ENCODE assay signal across 22 mouse cellular contexts in genomic region chr6:32342272-32342671, GRCm38 (mm10).
A peak's percentile ranks its signal among the peaks of the same experiment; 100 is the strongest.
DNase-seq lines count a peak whose midpoint lies in the region; ATAC-seq lines count a peak whose summit lies in the region.
"Had no signal": no experiment of that assay in that cellular context is flagged by ENCODE, and none has a peak within 500 bp of the region (broad histone marks: within the 10 kb centered on the region; RNA-seq: fewer than 3 reads in every experiment).

No protein-coding gene starts in this region.

- no peak overlapping the region for H3K9ac ChIP-seq in heart, embryonic 12.5 days
- no peak overlapping the region for H3K9ac ChIP-seq in heart, embryonic 15.5 days
- H3K9ac ChIP-seq in hindbrain, embryonic 13.5 days, result no peak overlapping the region
- H3K9ac ChIP-seq in hindbrain, embryonic 12.5 days, result no peak overlapping the region
- H3K9ac ChIP-seq: embryonic facial prominence, embryonic 12.5 days; embryonic facial prominence, embryonic 15.5 days; forebrain, postnatal 0 days; hindbrain, embryonic 15.5 days had no signal

- peaks cover 82% of the 10 kb centered on the region for H3K4me1 ChIP-seq in heart, embryonic 12.5 days (replicated peaks)
- peaks cover 51% of the 10 kb centered on the region for H3K4me1 ChIP-seq in heart, embryonic 15.5 days (replicated peaks)
- H3K4me1 ChIP-seq in hindbrain, embryonic 13.5 days (replicated peaks), result peaks cover 44% of the 10 kb centered on the region
- H3K4me1 ChIP-seq in hindbrain, embryonic 12.5 days, result peaks cover 12% of the 10 kb centered on the region

- peak overlapping the region; percentile 48; the same call in 1 of the 2 replicates for H3K27ac ChIP-seq in heart, embryonic 12.5 days (ENCODE audit: poor library complexity, severe bottlenecking)
- H3K27ac ChIP-seq in heart, embryonic 15.5 days, result peak overlapping the region; percentile 6; the same call in 1 of the 2 replicates
- peak overlapping the region; percentile 71 for H3K27ac ChIP-seq in hindbrain, embryonic 13.5 days
- H3K27ac ChIP-seq in hindbrain, embryonic 12.5 days, result no peak overlapping the region
- H3K27ac ChIP-seq: embryonic facial prominence, embryonic 12.5 days; embryonic facial prominence, embryonic 15.5 days; gastrocnemius, adult 2 months; hindbrain, embryonic 10.5 days; hindbrain, embryonic 15.5 days had no signal

- WGBS in heart, embryonic 12.5 days, result 45% methylated on average over 6 of the region's 6 CpGs
- WGBS in heart, embryonic 15.5 days, result 50% methylated on average over 6 of the region's 6 CpGs
- 82% methylated on average over 6 of the region's 6 CpGs for WGBS in hindbrain, embryonic 13.5 days
- 82% methylated on average over 6 of the region's 6 CpGs for WGBS in hindbrain, embryonic 12.5 days

- no peaks in the 10 kb centered on the region for H3K27me3 ChIP-seq in heart, embryonic 12.5 days (replicated peaks)
- no peaks in the 10 kb centered on the region for H3K27me3 ChIP-seq in heart, embryonic 15.5 days
- H3K27me3 ChIP-seq in hindbrain, embryonic 13.5 days, result no peaks in the 10 kb centered on the region
- H3K27me3 ChIP-seq in hindbrain, embryonic 12.5 days, result no peaks in the 10 kb centered on the region
- H3K27me3 ChIP-seq: embryonic facial prominence, embryonic 12.5 days; embryonic facial prominence, embryonic 15.5 days; hindbrain, embryonic 15.5 days had no signal

- intact Hi-C loops in heart, postnatal 14 days (cut with DNase I), result no loop called here

- H3K4me2 ChIP-seq in heart, embryonic 12.5 days, result no peak overlapping the region
- H3K4me2 ChIP-seq in heart, embryonic 15.5 days, result no peak overlapping the region
- no peak overlapping the region for H3K4me2 ChIP-seq in hindbrain, embryonic 13.5 days
- H3K4me2 ChIP-seq in hindbrain, embryonic 12.5 days (replicated peaks), result no peak overlapping the region
- H3K4me2 ChIP-seq: embryonic facial prominence, embryonic 12.5 days; embryonic facial prominence, embryonic 15.5 days; hindbrain, embryonic 15.5 days had no signal

- H3K9me3 ChIP-seq in heart, embryonic 12.5 days (replicated peaks), result no peaks in the 10 kb centered on the region
- H3K9me3 ChIP-seq in heart, embryonic 15.5 days (replicated peaks), result no peaks in the 10 kb centered on the region
- H3K9me3 ChIP-seq in hindbrain, embryonic 13.5 days, result no peaks in the 10 kb centered on the region
- H3K9me3 ChIP-seq in hindbrain, embryonic 12.5 days (replicated peaks), result no peaks in the 10 kb centered on the region
- H3K9me3 ChIP-seq: embryonic facial prominence, embryonic 12.5 days; embryonic facial prominence, embryonic 15.5 days; hindbrain, embryonic 10.5 days; hindbrain, embryonic 15.5 days had no signal

- no peaks in the 10 kb centered on the region for H3K36me3 ChIP-seq in heart, embryonic 12.5 days
- H3K36me3 ChIP-seq in heart, embryonic 15.5 days, result no peaks in the 10 kb centered on the region
- H3K36me3 ChIP-seq in hindbrain, embryonic 13.5 days, result no peaks in the 10 kb centered on the region
- H3K36me3 ChIP-seq in hindbrain, embryonic 12.5 days, result no peaks in the 10 kb centered on the region
- H3K36me3 ChIP-seq: embryonic facial prominence, embryonic 12.5 days; embryonic facial prominence, embryonic 15.5 days; hindbrain, embryonic 10.5 days; hindbrain, embryonic 15.5 days had no signal

- DNase-seq in heart, adult 9 months (ENCODE audit: low spot score in 2 of 2), result no peak
- DNase-seq in heart, postnatal 14 days, result no peak
- DNase-seq: adrenal gland, adult 2 months; adrenal gland, postnatal 14 days; cerebellum, adult 11 months; cerebellum, adult 9-11 months; forebrain, postnatal 0 days; gastrocnemius, adult 2 months; gastrocnemius, postnatal 14 days; heart, adult 11 months; kidney, adult 2 months had no signal

- ATAC-seq in heart, embryonic 12.5 days (ENCODE audit: insufficient number of reproducible peaks, low FRiP score), result no peak; the same call in 1 of the 2 replicates
- ATAC-seq in heart, embryonic 15.5 days (replicated peaks; ENCODE audit: insufficient number of reproducible peaks, insufficient read depth, low FRiP score, low read depth), result no peak; the same call in 1 of the 2 replicates
- no peak for ATAC-seq in hindbrain, embryonic 13.5 days (ENCODE audit: low FRiP score)
- ATAC-seq in hindbrain, embryonic 12.5 days (ENCODE audit: low FRiP score), result no peak
- ATAC-seq: CD4-positive, CD25-positive, alpha-beta regulatory T cell, adult 4 months; forebrain, embryonic 14.5 days; forebrain, postnatal 0 days; intestine, postnatal 0 days had no signal

- no peak overlapping the region for H3K4me3 ChIP-seq in heart, embryonic 12.5 days
- no peak overlapping the region for H3K4me3 ChIP-seq in heart, embryonic 15.5 days
- no peak overlapping the region for H3K4me3 ChIP-seq in hindbrain, embryonic 13.5 days
- H3K4me3 ChIP-seq in hindbrain, embryonic 12.5 days, result no peak overlapping the region
- H3K4me3 ChIP-seq: embryonic facial prominence, embryonic 12.5 days; embryonic facial prominence, embryonic 15.5 days; gastrocnemius, adult 2 months; hindbrain, embryonic 10.5 days; hindbrain, embryonic 15.5 days had no signal
